Mouse (Mus musculus) forebrain, embryonic 12.5 days (tissue): Measurements from ENCODE around the gene Gripap1. TPM values are rescaled to one million over a fixed set of nuclear protein-coding genes. Genes with fewer than 3 reads are reported as not detected.
"Not testable (repeated sequence)": the region's sequence is repeated elsewhere in the genome, so short reads cannot be mapped to it uniquely, and the experiment has no call there.

ENCODE experiments used
- ATAC-seq: fragments of 200-750 bp; cut with Nextera tagmentation; 2 replicates; pipeline ENCODE4 v1.8.0; 2017; ENCODE audit warnings: moderate TSS enrichment; ENCODE audit not compliant: low FRiP score
- H3K27ac ChIP-seq: fragments of 300-500 bp; sonication (generic); 2 replicates; pipeline ENCODE4 v1.5.1; 2016; ENCODE audit warnings: mild to moderate bottlenecking
- H3K27me3 ChIP-seq: fragments of 300-500 bp; sonication (generic); 2 replicates; pipeline ENCODE4 v1.6.1; 2016; ENCODE audit warnings: mild to moderate bottlenecking
- H3K36me3 ChIP-seq: fragments of 300-500 bp; sonication (generic); replicated peaks from 2 replicates; pipeline ENCODE4 v1.6.1; 2016; ENCODE audit warnings: mild to moderate bottlenecking
- H3K4me1 ChIP-seq: fragments of 300-500 bp; sonication (generic); 2 replicates; pipeline ENCODE4 v1.6.1; 2016
- H3K4me2 ChIP-seq: fragments of 300-500 bp; sonication (generic); 2 replicates; pipeline ENCODE4 v1.6.1; 2016; ENCODE audit warnings: mild to moderate bottlenecking, moderate library complexity
- H3K4me3 ChIP-seq: fragments of 300-500 bp; sonication (generic); replicated peaks from 2 replicates; pipeline ENCODE4 v1.5.1; 2016; ENCODE audit warnings: mild to moderate bottlenecking
- H3K9ac ChIP-seq: fragments of 300-500 bp; sonication (generic); 2 replicates; pipeline ENCODE4 v1.6.1; 2016; ENCODE audit warnings: mild to moderate bottlenecking
- H3K9me3 ChIP-seq: fragments of 300-500 bp; sonication (generic); 2 replicates; pipeline ENCODE4 v1.6.1; 2016
- WGBS: fragments of 180-500 bp; shearing (Covaris S2); methylation state at CpG from one replicate; pipeline ENCODE4 v1.1.7; 2016; 5-methylcytosine and 5-hydroxymethylcytosine counted together
- polyA plus RNA-seq: library from polyadenylated mRNA; unstranded; fragments of >200 nt; fragmentation: Nextera tagmentation; extraction: Ambion mirVana; gene quantifications from 2 replicates; pipeline ENCODE4 v1.2.1, GENCODE M21; 2016

The Gripap1 gene
- 75.7 and 84.4 TPM in 2 replicates for polyA plus RNA-seq

- Histone ChIP-seq H3K27ac (no peak within 1 kb of the TSS), H3K27me3 (no peaks in the 10 kb centered on the region), H3K9ac (peak within 1 kb of the TSS; percentile 59), H3K4me2 (peak within 1 kb of the TSS; percentile 59), H3K4me3 (peak within 1 kb of the TSS; percentile 53), H3K9me3 (no peaks in the 10 kb centered on the region), H3K36me3 (no peaks in the 10 kb centered on the region), H3K4me1 (no peaks in the 10 kb centered on the region)
- peak; percentile 91 for ATAC-seq
- 18% methylated on average over 24 of the region's 24 CpGs for WGBS
These were observed at the start of gene Gripap1 for GRCm38 (mm10) chrX:7789542-7790136. Gene Gripap1, plus strand, starts transcription at chrX:7789765.

DNA sequence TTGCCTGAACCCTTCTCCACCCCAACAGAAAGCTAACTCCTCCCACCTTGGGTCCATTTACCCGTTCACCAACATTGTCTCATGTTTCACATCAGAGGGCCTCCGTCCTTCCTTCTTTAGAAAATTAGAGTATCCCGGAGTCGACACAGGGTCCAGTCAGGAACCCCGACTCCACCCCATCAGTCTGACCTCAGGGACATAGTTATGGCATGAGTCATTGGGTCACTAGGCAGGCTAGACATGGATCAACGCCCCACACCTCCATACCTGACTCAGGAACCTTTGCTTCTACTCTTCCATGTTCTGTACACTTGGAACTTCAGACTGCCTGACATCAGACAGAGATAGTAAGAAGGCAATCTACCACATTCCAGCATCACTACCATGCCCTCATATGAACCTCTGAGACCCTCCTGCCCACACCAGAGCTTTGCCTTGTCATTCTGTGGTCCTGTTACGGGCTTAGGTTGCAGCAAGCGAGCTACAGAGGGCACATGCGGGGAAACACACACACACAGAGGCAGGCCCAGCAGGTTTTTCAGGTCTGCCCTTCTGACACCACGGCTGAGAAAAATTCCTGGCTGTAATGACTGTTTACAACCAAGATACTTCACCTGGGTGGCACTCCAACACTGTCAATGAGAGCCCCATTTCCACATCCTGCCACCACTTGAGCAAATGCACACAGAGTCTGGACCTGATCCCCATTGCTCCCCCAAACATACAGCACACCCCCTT, 49.3 kb upstream of the Gripap1 start:
- no peak for ATAC-seq
- no peaks in the 10 kb centered on the region for H3K27me3 ChIP-seq

DNA sequence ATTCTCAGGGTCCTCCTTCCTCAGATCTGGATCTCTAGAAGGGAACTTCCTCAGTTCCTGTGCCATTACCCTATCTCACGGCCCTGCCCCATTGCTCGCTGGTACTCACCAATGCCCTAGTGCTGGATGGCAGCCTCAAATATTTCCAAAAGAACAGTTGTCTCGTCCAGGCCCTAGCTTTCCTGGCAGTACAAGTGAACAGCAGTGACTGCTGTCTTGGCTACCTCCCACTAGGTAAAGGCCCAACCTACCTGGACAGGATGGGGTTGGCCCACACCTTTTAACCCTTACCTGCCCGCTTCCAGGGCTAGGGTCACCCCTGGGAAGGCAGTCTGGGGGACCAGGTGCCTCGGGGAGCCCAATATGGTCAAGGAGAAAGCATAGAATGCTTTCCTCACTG, 48.5 kb upstream of the Gripap1 start:
- 82% methylated on average over 5 of the region's 5 CpGs for WGBS

More for the DNA sequence above, 49.3 kb upstream of the Gripap1 start:
- no peak overlapping the region for H3K4me3 ChIP-seq
- 73% methylated on average over 10 of the region's 10 CpGs for WGBS
- no peak overlapping the region for H3K4me2 ChIP-seq
- H3K27ac ChIP-seq = no peak overlapping the region
- no peaks in the 10 kb centered on the region; the same call in 1 of the 2 replicates for H3K4me1 ChIP-seq
- no peak overlapping the region for H3K9ac ChIP-seq
- peaks cover 1% of the 10 kb centered on the region; the same call in 1 of the 2 replicates for H3K36me3 ChIP-seq
- H3K9me3 ChIP-seq = no peaks in the 10 kb centered on the region

DNA sequence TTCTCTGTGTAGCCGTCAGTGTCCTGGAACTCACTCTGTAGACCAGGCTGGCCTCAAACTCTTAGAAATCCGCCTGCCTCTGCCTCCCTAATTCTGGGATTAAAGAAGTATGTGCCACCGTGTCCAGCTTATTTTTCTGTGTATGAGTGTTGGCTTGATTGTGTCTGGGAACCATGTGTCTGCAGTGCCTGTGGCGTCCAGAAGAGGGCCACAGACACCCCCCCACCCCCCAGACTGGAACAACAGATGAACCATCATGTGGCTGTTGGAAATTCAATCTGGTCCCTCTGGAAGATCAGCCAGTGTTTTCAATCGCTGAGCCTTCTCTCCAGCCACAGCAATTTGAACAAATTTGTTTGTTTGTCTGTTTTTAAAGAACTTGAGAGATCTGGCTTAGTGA, 46.1 kb upstream of the Gripap1 start:
- Histone ChIP-seq H3K36me3 (no peaks in the 10 kb centered on the region), H3K27ac (no peak overlapping the region), H3K4me1 (no peaks in the 10 kb centered on the region; the same call in 1 of the 2 replicates), H3K4me2 (no peak overlapping the region), H3K9me3 (no peaks in the 10 kb centered on the region), H3K4me3 (no peak overlapping the region), H3K9ac (no peak overlapping the region), H3K27me3 (no peaks in the 10 kb centered on the region)
- 59% methylated on average over 5 of the region's 5 CpGs for WGBS
- no peak for ATAC-seq

More for the DNA sequence above, 48.5 kb upstream of the Gripap1 start:
- H3K4me2 ChIP-seq = no peak overlapping the region
- H3K9me3 ChIP-seq = no peaks in the 10 kb centered on the region
- H3K27ac ChIP-seq = no peak overlapping the region
- ATAC-seq = no peak
- no peak overlapping the region for H3K9ac ChIP-seq
- no peaks in the 10 kb centered on the region; the same call in 1 of the 2 replicates for H3K4me1 ChIP-seq
- H3K4me3 ChIP-seq = no peak overlapping the region
- no peaks in the 10 kb centered on the region; the same call in 1 of the 2 replicates for H3K36me3 ChIP-seq
- H3K27me3 ChIP-seq = no peaks in the 10 kb centered on the region

DNA sequence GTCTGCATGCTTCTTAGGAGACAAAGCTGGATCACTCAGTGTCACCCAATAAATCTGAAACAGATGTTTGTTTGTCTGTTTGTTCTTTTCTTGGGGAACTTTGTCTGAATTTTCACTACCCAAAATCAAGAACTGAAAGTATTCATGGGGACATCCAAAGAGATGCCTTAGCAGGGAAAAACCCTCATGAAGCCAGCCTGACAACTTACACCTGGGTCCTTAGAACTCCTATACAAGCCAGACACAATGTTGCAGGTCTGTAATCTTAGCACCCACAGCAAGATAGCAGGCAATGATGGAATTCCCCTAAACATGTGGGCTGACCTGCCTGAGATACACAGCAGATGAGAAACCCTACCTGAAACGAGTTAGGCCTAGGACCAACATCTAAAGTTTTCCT, 44.6 kb upstream of the Gripap1 start:
- WGBS = 75% methylated on average over 1 of the region's 1 CpGs
- Histone ChIP-seq H3K4me2 (no peak overlapping the region), H3K36me3 (no peaks in the 10 kb centered on the region), H3K27ac (no peak overlapping the region), H3K4me1 (peaks cover 7% of the 10 kb centered on the region), H3K9me3 (no peaks in the 10 kb centered on the region), H3K4me3 (no peak overlapping the region), H3K27me3 (no peaks in the 10 kb centered on the region), H3K9ac (no peak overlapping the region)
- no peak for ATAC-seq

DNA sequence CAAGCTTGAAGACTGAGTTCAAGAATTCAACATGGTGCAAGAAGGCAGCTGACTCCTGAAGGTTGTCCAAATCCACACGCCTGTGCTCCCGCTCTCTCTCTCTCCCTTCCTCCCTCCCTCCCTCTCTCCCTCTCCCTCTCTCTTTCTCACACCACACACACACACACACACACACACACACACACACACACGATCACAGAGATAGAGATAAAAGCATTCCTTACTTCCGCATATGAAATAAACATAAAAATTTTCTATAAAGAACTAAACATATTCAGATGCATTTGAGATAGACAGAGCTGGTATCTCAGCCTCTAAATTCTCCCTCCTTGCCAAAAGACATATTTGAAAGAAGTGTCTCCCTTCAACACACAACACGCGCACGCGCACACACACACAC, 44.1 kb upstream of the Gripap1 start:
- H3K4me2 ChIP-seq = no peak overlapping the region
- no peak overlapping the region for H3K4me3 ChIP-seq
- H3K9me3 ChIP-seq = no peaks in the 10 kb centered on the region
- no peak for ATAC-seq
- no peak overlapping the region for H3K9ac ChIP-seq
- H3K27ac ChIP-seq = no peak overlapping the region
- H3K36me3 ChIP-seq = no peaks in the 10 kb centered on the region
- no peaks in the 10 kb centered on the region for H3K27me3 ChIP-seq
- 88% methylated on average over 8 of the region's 8 CpGs for WGBS
- H3K4me1 ChIP-seq = peaks cover 10% of the 10 kb centered on the region

DNA sequence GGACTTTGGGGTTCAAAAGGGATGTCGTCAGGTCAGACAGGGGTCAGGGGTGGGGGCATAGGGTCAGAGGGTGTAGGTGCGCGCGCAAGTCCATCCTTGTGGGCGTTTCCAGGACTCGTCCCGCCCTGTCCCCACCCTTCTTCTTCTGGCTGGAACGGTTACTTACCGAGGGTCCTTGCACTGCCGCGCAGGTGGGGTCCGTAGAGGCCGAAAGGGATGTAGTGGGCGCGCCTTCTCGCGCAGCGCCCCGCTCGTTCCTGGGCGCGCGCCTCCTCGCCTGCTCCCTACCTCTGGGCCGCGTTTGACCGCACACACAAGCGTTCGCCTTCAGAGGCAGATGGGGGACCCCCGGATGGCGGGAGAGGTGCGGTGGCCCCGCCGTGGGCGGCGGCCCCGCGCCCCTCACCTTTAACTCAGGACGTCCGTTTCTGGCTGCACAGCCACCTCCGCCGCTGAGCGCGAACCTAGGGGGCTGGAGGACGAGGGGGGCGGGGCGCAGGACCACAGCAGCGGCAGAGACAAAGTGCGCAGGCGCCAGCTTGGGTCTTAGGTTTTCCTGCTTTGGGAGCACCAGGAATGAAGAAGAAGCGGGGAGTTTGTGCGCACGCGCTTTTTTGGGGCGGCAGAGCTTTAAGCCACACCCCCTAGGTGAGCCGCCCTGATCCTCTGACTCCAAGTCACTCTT, 39.0 kb upstream of the Gripap1 start, which contains the start of gene Ccdc120:
Ccdc120 (minus strand) TSS at position 474 of the 685 bp plus-strand sequence.
- Histone ChIP-seq H3K4me3 (peak within 1 kb of the TSS; percentile 65), H3K4me1 (peaks cover 10% of the 10 kb centered on the region), H3K27ac (0 out of 2 replicates have a peak within 1 kb of the TSS, but pooled peaks have one; percentile 47), H3K27me3 (no peaks in the 10 kb centered on the region), H3K9me3 (no peaks in the 10 kb centered on the region), H3K9ac (peak within 1 kb of the TSS; percentile 70), H3K36me3 (no peaks in the 10 kb centered on the region), H3K4me2 (peak within 1 kb of the TSS; percentile 58)
- ATAC-seq = peak; percentile 92
- WGBS = 12% methylated on average over 45 of the region's 56 CpGs

DNA sequence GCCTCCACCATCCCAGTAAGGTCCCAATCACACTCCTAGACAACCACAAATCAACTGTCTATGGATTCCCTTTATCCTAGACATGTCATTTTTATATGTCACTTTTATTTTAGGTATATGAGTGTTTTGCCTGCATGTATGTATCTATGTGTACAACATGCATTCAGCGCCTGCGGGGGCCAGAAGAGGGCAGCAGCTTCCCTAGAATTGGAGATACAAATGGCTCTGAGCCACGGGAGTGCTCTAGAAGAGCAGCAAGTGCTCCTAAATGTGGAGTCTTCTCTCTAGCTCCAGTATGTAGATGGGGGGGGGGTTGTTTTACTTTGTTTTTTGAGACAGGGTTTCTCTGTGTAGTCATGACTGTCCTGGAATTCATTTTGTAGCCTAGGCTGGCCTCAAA, 35.9 kb upstream of the Gripap1 start:
- not testable (repeated sequence) for ATAC-seq

GRCm38 (mm10) chrX:7762137-7762920, 27.2 kb upstream of the Gripap1 start, which contains the start of gene Tfe3:
Gene Tfe3, plus strand, starts transcription at chrX:7762560.
- peaks cover 2% of the 10 kb centered on the region; the same call in 1 of the 2 replicates for H3K36me3 ChIP-seq
- WGBS = 16% methylated on average over 38 of the region's 38 CpGs
- H3K9ac ChIP-seq = peak within 1 kb of the TSS; percentile 63
- peak within 1 kb of the TSS; percentile 46; the same call in 1 of the 2 replicates for H3K27ac ChIP-seq
- H3K9me3 ChIP-seq = no peaks in the 10 kb centered on the region
- H3K27me3 ChIP-seq = no peaks in the 10 kb centered on the region
- peak within 1 kb of the TSS; percentile 67 for H3K4me2 ChIP-seq
- peak; percentile 96 for ATAC-seq
- H3K4me3 ChIP-seq = peak within 1 kb of the TSS; percentile 62
- peaks cover 19% of the 10 kb centered on the region for H3K4me1 ChIP-seq

More for the DNA sequence above, 35.9 kb upstream of the Gripap1 start:
- not testable (repeated sequence) for H3K27me3 ChIP-seq, H3K4me2 ChIP-seq, H3K4me1 ChIP-seq, H3K9ac ChIP-seq, H3K9me3 ChIP-seq, H3K36me3 ChIP-seq, H3K27ac ChIP-seq, H3K4me3 ChIP-seq
- WGBS = 21% methylated on average over 3 of the region's 3 CpGs

DNA sequence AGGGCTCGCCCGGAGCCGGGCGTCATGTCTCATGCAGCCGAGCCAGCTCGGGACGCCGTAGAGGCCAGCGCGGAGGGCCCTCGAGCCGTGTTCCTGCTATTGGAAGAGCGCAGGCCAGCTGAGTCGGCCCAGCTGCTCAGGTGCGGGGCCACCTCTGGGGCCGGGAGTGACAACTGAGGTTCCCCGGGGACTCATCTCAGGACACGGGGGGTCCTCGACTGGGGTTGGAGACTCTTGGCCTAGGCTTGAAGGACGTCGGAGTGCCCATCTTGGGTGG, 26.7 kb upstream of the Gripap1 start:
- Histone ChIP-seq H3K27me3 (no peaks in the 10 kb centered on the region), H3K4me1 (peaks cover 19% of the 10 kb centered on the region), H3K36me3 (peaks cover 7% of the 10 kb centered on the region), H3K4me2 (peak overlapping the region; percentile 67), H3K9me3 (no peaks in the 10 kb centered on the region), H3K4me3 (peak overlapping the region; percentile 62), H3K9ac (peak overlapping the region; percentile 63), H3K27ac (peak overlapping the region; percentile 46; the same call in 1 of the 2 replicates)
- 23% methylated on average over 21 of the region's 21 CpGs for WGBS
- no peak for ATAC-seq

- Histone ChIP-seq H3K36me3 (peaks cover 11% of the 10 kb centered on the region), H3K4me2 (peak overlapping the region; percentile 67), H3K27me3 (no peaks in the 10 kb centered on the region), H3K27ac (no peak overlapping the region), H3K4me3 (peak overlapping the region; percentile 62), H3K4me1 (peaks cover 19% of the 10 kb centered on the region), H3K9me3 (no peaks in the 10 kb centered on the region), H3K9ac (peak overlapping the region; percentile 63)
- WGBS = 15% methylated on average over 22 of the region's 22 CpGs
- ATAC-seq = no peak
These were observed 25.8 kb upstream of the Gripap1 start for GRCm38 (mm10) chrX:7763631-7764393.
